Mouse (Mus musculus): ENCODE measurements around the gene Cfap58. TPM values are rescaled to one million over a fixed set of nuclear protein-coding genes. Genes with fewer than 3 reads are reported as not detected.

Gene Cfap58
- polyA plus RNA-seq, 1 experiment from 2014 or later = not detected

- Histone ChIP-seq H3K4me1 (ENCODE audit: control insufficient read depth, insufficient read depth, low read length) (no peaks in the 10 kb centered on the region), H3K27me3 (replicated peaks; ENCODE audit: control insufficient read depth, insufficient read depth, low read length) (no peaks in the 10 kb centered on the region), H3K4me2 (ENCODE audit: low read depth, low read length) (no peak overlapping the region), H3K27ac (ENCODE audit: low read length) (no peak overlapping the region), H3K36me3 (ENCODE audit: control insufficient read depth, insufficient read depth, low read length) (no peaks in the 10 kb centered on the region), H3K9me3 (ENCODE audit: control insufficient read depth, low read length) (no peaks in the 10 kb centered on the region), H3K4me3 (ENCODE audit: low read length) (no peak overlapping the region), H3K9ac (ENCODE audit: low read depth, low read length) (no peak overlapping the region)
- no peak for ATAC-seq
- 85% methylated on average over 15 of the region's 15 CpGs for WGBS
These were observed 48.2 kb downstream of the Cfap58 start for GRCm38 (mm10) chr19:47985606-47986213.

- Histone ChIP-seq H3K36me3 (ENCODE audit: control insufficient read depth, insufficient read depth, low read length) (no peaks in the 10 kb centered on the region), H3K27ac (ENCODE audit: low read length) (no peak overlapping the region), H3K4me3 (ENCODE audit: low read length) (no peak overlapping the region), H3K4me2 (ENCODE audit: low read depth, low read length) (no peak overlapping the region), H3K4me1 (ENCODE audit: control insufficient read depth, insufficient read depth, low read length) (no peaks in the 10 kb centered on the region), H3K9me3 (ENCODE audit: control insufficient read depth, low read length) (no peaks in the 10 kb centered on the region), H3K9ac (ENCODE audit: low read depth, low read length) (no peak overlapping the region), H3K27me3 (replicated peaks; ENCODE audit: control insufficient read depth, insufficient read depth, low read length) (no peaks in the 10 kb centered on the region)
- 85% methylated on average over 11 of the region's 11 CpGs for WGBS
- no peak for ATAC-seq
These were observed 50.5 kb downstream of the Cfap58 start for GRCm38 (mm10) chr19:47987986-47988385.

- H3K9me3 ChIP-seq (ENCODE audit: control insufficient read depth, low read length) = no peaks in the 10 kb centered on the region
- no peaks in the 10 kb centered on the region for H3K4me1 ChIP-seq (ENCODE audit: control insufficient read depth, insufficient read depth, low read length)
- no peak overlapping the region for H3K4me2 ChIP-seq (ENCODE audit: low read depth, low read length)
- H3K9ac ChIP-seq (ENCODE audit: low read depth, low read length) = no peak overlapping the region
- H3K27ac ChIP-seq (ENCODE audit: low read length) = no peak overlapping the region
- no peaks in the 10 kb centered on the region for H3K36me3 ChIP-seq (ENCODE audit: control insufficient read depth, insufficient read depth, low read length)
- no peak for ATAC-seq
- H3K4me3 ChIP-seq (ENCODE audit: low read length) = no peak overlapping the region
- WGBS = 26% methylated on average over 16 of the region's 16 CpGs
- no peaks in the 10 kb centered on the region for H3K27me3 ChIP-seq (replicated peaks; ENCODE audit: control insufficient read depth, insufficient read depth, low read length)
These were observed 51.0 kb downstream of the Cfap58 start for GRCm38 (mm10) chr19:47988456-47988855.

- ATAC-seq = no peak
- no peaks in the 10 kb centered on the region for H3K36me3 ChIP-seq (ENCODE audit: control insufficient read depth, insufficient read depth, low read length)
- H3K4me1 ChIP-seq (ENCODE audit: control insufficient read depth, insufficient read depth, low read length) = no peaks in the 10 kb centered on the region
- no peak overlapping the region for H3K4me2 ChIP-seq (ENCODE audit: low read depth, low read length)
- no peak overlapping the region for H3K27ac ChIP-seq (ENCODE audit: low read length)
- WGBS = 68% methylated on average over 13 of the region's 13 CpGs
- no peak overlapping the region for H3K4me3 ChIP-seq (ENCODE audit: low read length)
- H3K9me3 ChIP-seq (ENCODE audit: control insufficient read depth, low read length) = no peaks in the 10 kb centered on the region
- H3K27me3 ChIP-seq (replicated peaks; ENCODE audit: control insufficient read depth, insufficient read depth, low read length) = no peaks in the 10 kb centered on the region
- no peak overlapping the region for H3K9ac ChIP-seq (ENCODE audit: low read depth, low read length)
These were observed 51.6 kb downstream of the Cfap58 start for GRCm38 (mm10) chr19:47988880-47989574.

GRCm38 (mm10) chr19:47989575-47989891 lies 52.1 kb downstream of the Cfap58 start:
- no peaks in the 10 kb centered on the region for H3K4me1 ChIP-seq (ENCODE audit: control insufficient read depth, insufficient read depth, low read length)
- H3K4me2 ChIP-seq (ENCODE audit: low read depth, low read length) = no peak overlapping the region
- H3K27ac ChIP-seq (ENCODE audit: low read length) = no peak overlapping the region
- H3K9me3 ChIP-seq (ENCODE audit: control insufficient read depth, low read length) = no peaks in the 10 kb centered on the region
- no peak overlapping the region for H3K4me3 ChIP-seq (ENCODE audit: low read length)
- no peak overlapping the region for H3K9ac ChIP-seq (ENCODE audit: low read depth, low read length)
- no peaks in the 10 kb centered on the region for H3K36me3 ChIP-seq (ENCODE audit: control insufficient read depth, insufficient read depth, low read length)
- ATAC-seq = no peak
- H3K27me3 ChIP-seq (replicated peaks; ENCODE audit: control insufficient read depth, insufficient read depth, low read length) = no peaks in the 10 kb centered on the region
- WGBS = 88% methylated on average over 4 of the region's 4 CpGs

- no peak overlapping the region for H3K9ac ChIP-seq (ENCODE audit: low read depth, low read length)
- no peaks in the 10 kb centered on the region for H3K36me3 ChIP-seq (ENCODE audit: control insufficient read depth, insufficient read depth, low read length)
- no peak overlapping the region for H3K4me2 ChIP-seq (ENCODE audit: low read depth, low read length)
- no peak for ATAC-seq
- no peak overlapping the region for H3K27ac ChIP-seq (ENCODE audit: low read length)
- H3K4me3 ChIP-seq (ENCODE audit: low read length) = no peak overlapping the region
- WGBS = 84% methylated on average over 13 of the region's 13 CpGs
- H3K27me3 ChIP-seq (replicated peaks; ENCODE audit: control insufficient read depth, insufficient read depth, low read length) = no peaks in the 10 kb centered on the region
- H3K4me1 ChIP-seq (ENCODE audit: control insufficient read depth, insufficient read depth, low read length) = no peaks in the 10 kb centered on the region
- H3K9me3 ChIP-seq (ENCODE audit: control insufficient read depth, low read length) = no peaks in the 10 kb centered on the region
These were observed 63.8 kb downstream of the Cfap58 start for GRCm38 (mm10) chr19:48001240-48001639.

- no peak for ATAC-seq
- Histone ChIP-seq H3K9ac (ENCODE audit: low read depth, low read length) (no peak overlapping the region), H3K4me3 (ENCODE audit: low read length) (no peak overlapping the region), H3K27me3 (replicated peaks; ENCODE audit: control insufficient read depth, insufficient read depth, low read length) (no peaks in the 10 kb centered on the region), H3K4me2 (ENCODE audit: low read depth, low read length) (no peak overlapping the region), H3K36me3 (ENCODE audit: control insufficient read depth, insufficient read depth, low read length) (no peaks in the 10 kb centered on the region), H3K4me1 (ENCODE audit: control insufficient read depth, insufficient read depth, low read length) (no peaks in the 10 kb centered on the region), H3K9me3 (ENCODE audit: control insufficient read depth, low read length) (no peaks in the 10 kb centered on the region), H3K27ac (ENCODE audit: low read length) (no peak overlapping the region)
- WGBS = 77% methylated on average over 11 of the region's 11 CpGs
These were observed 64.3 kb downstream of the Cfap58 start for GRCm38 (mm10) chr19:48001774-48002173.

GRCm38 (mm10) chr19:48008771-48009413 lies 71.4 kb downstream of the Cfap58 start:
- no peaks in the 10 kb centered on the region for H3K36me3 ChIP-seq (ENCODE audit: control insufficient read depth, insufficient read depth, low read length)
- no peaks in the 10 kb centered on the region for H3K9me3 ChIP-seq (ENCODE audit: control insufficient read depth, low read length)
- H3K4me2 ChIP-seq (ENCODE audit: low read depth, low read length) = no peak overlapping the region
- 59% methylated on average over 12 of the region's 12 CpGs for WGBS
- ATAC-seq = no peak
- H3K27me3 ChIP-seq (replicated peaks; ENCODE audit: control insufficient read depth, insufficient read depth, low read length) = no peaks in the 10 kb centered on the region
- H3K27ac ChIP-seq (ENCODE audit: low read length) = no peak overlapping the region
- no peaks in the 10 kb centered on the region for H3K4me1 ChIP-seq (ENCODE audit: control insufficient read depth, insufficient read depth, low read length)
- no peak overlapping the region for H3K9ac ChIP-seq (ENCODE audit: low read depth, low read length)
- H3K4me3 ChIP-seq (ENCODE audit: low read length) = no peak overlapping the region

- H3K27ac ChIP-seq (ENCODE audit: low read length) = no peak overlapping the region
- H3K4me1 ChIP-seq (ENCODE audit: control insufficient read depth, insufficient read depth, low read length) = no peaks in the 10 kb centered on the region
- H3K27me3 ChIP-seq (replicated peaks; ENCODE audit: control insufficient read depth, insufficient read depth, low read length) = no peaks in the 10 kb centered on the region
- no peaks in the 10 kb centered on the region for H3K9me3 ChIP-seq (ENCODE audit: control insufficient read depth, low read length)
- no peak overlapping the region for H3K4me2 ChIP-seq (ENCODE audit: low read depth, low read length)
- 77% methylated on average over 15 of the region's 15 CpGs for WGBS
- H3K4me3 ChIP-seq (ENCODE audit: low read length) = no peak overlapping the region
- H3K9ac ChIP-seq (ENCODE audit: low read depth, low read length) = no peak overlapping the region
- no peak for ATAC-seq
- H3K36me3 ChIP-seq (ENCODE audit: control insufficient read depth, insufficient read depth, low read length) = no peaks in the 10 kb centered on the region
These were observed 72.3 kb downstream of the Cfap58 start for GRCm38 (mm10) chr19:48009586-48010331.

Measured in intestine, embryonic 16.5 days (tissue).